Mouse (Mus musculus) liver, embryonic 12.5 days (tissue): ENCODE data around the gene Sipa1l3. TPM values are rescaled to one million over a fixed set of nuclear protein-coding genes. Genes with fewer than 3 reads are reported as not detected.

Source experiments
- ATAC-seq: fragments of 200-750 bp; cut with Nextera tagmentation; 2 replicates; pipeline ENCODE4 v1.8.0; 2017; ENCODE audit warnings: moderate number of reproducible peaks, mild to moderate bottlenecking, moderate library complexity
- H3K27ac ChIP-seq: fragments of 300-500 bp; sonication (generic); 2 replicates; pipeline ENCODE4 v1.5.1; 2016; ENCODE audit warnings: mild to moderate bottlenecking
- H3K27me3 ChIP-seq: fragments of 300-500 bp; sonication (generic); replicated peaks from 2 replicates; pipeline ENCODE4 v1.6.1; 2016; ENCODE audit warnings: mild to moderate bottlenecking, moderate library complexity
- H3K36me3 ChIP-seq: fragments of 300-500 bp; sonication (generic); 2 replicates; pipeline ENCODE4 v1.6.1; 2016; ENCODE audit warnings: mild to moderate bottlenecking, moderate library complexity
- H3K4me1 ChIP-seq: fragments of 300-500 bp; sonication (generic); 2 replicates; pipeline ENCODE4 v1.6.1; 2016
- H3K4me2 ChIP-seq: fragments of 300-500 bp; sonication (generic); 2 replicates; pipeline ENCODE4 v1.6.1; 2016; ENCODE audit warnings: mild to moderate bottlenecking, moderate library complexity
- H3K4me3 ChIP-seq: fragments of 300-500 bp; sonication (generic); 2 replicates; pipeline ENCODE4 v1.5.1; 2016; ENCODE audit warnings: mild to moderate bottlenecking, moderate library complexity
- H3K9ac ChIP-seq: fragments of 300-500 bp; sonication (generic); 2 replicates; pipeline ENCODE4 v1.6.1; 2016; ENCODE audit warnings: mild to moderate bottlenecking, moderate library complexity
- H3K9me3 ChIP-seq: fragments of 300-500 bp; sonication (generic); replicated peaks from 2 replicates; pipeline ENCODE4 v1.6.1; 2016; ENCODE audit warnings: mild to moderate bottlenecking, moderate library complexity
- WGBS: fragments of 180-500 bp; shearing (Covaris S2); methylation state at CpG from one replicate; pipeline ENCODE4 v1.1.7; 2016; ENCODE audit not compliant: insufficient replicate concordance; 5-methylcytosine and 5-hydroxymethylcytosine counted together
- polyA plus RNA-seq: library from polyadenylated mRNA; unstranded; fragments of >200 nt; fragmentation: Nextera tagmentation; extraction: Ambion mirVana; gene quantifications from 2 replicates; pipeline ENCODE4 v1.2.1, GENCODE M21; 2016

Sipa1l3 gene
- polyA plus RNA-seq, 1 experiment from 2014 or later: 4.1 TPM

- no peak overlapping the region for H3K9ac ChIP-seq
- WGBS: 78% methylated on average over 7 of the region's 7 CpGs
- H3K27ac ChIP-seq: no peak overlapping the region
- no peak overlapping the region for H3K4me3 ChIP-seq
- no peak overlapping the region for H3K4me2 ChIP-seq
- H3K36me3 ChIP-seq: peaks cover 49% of the 10 kb centered on the region
- ATAC-seq: no peak
- H3K9me3 ChIP-seq: no peaks in the 10 kb centered on the region
- H3K27me3 ChIP-seq: no peaks in the 10 kb centered on the region
- no peaks in the 10 kb centered on the region for H3K4me1 ChIP-seq
These were observed 136.9 kb downstream of the Sipa1l3 start for GRCm38 (mm10) chr7:29381466-29382040.

DNA sequence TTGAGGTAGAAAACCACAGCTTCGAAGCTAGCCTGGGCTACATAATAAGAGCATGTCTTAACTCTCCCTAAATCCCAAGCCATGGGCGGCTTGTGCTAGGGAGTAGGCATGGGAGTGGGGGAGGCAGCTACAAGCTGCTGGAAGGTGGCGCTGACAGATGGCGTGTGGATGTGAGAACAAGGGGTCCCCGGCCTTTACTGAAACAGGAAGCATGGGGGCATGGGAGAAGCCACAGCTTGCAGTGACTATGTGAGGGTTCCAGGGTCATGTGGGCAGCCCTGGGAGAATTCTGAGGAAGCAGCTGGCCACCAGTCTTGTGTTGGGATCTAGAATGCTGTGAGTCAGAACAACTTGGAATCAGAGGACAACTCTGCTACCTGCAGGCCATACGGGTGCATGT lies 144.4 kb downstream of the Sipa1l3 start:
- WGBS: 75% methylated on average over 6 of the region's 6 CpGs
- ATAC-seq: no peak

GRCm38 (mm10) chr7:29372123-29372522 lies 146.3 kb downstream of the Sipa1l3 start:
- H3K4me1 ChIP-seq: peaks cover 7% of the 10 kb centered on the region; the same call in 1 of the 2 replicates
- no peak overlapping the region for H3K9ac ChIP-seq
- no peak for ATAC-seq
- H3K4me3 ChIP-seq: no peak overlapping the region
- no peak overlapping the region for H3K27ac ChIP-seq
- no peaks in the 10 kb centered on the region for H3K9me3 ChIP-seq
- no peaks in the 10 kb centered on the region for H3K27me3 ChIP-seq
- H3K36me3 ChIP-seq: peaks cover 25% of the 10 kb centered on the region
- H3K4me2 ChIP-seq: no peak overlapping the region
- 57% methylated on average over 5 of the region's 5 CpGs for WGBS

More for the DNA sequence above, 144.4 kb downstream of the Sipa1l3 start:
- Histone ChIP-seq H3K9ac (no peak overlapping the region), H3K4me1 (peaks cover 7% of the 10 kb centered on the region; the same call in 1 of the 2 replicates), H3K27ac (no peak overlapping the region), H3K4me3 (no peak overlapping the region), H3K4me2 (no peak overlapping the region), H3K9me3 (no peaks in the 10 kb centered on the region), H3K27me3 (no peaks in the 10 kb centered on the region), H3K36me3 (peaks cover 34% of the 10 kb centered on the region)

DNA sequence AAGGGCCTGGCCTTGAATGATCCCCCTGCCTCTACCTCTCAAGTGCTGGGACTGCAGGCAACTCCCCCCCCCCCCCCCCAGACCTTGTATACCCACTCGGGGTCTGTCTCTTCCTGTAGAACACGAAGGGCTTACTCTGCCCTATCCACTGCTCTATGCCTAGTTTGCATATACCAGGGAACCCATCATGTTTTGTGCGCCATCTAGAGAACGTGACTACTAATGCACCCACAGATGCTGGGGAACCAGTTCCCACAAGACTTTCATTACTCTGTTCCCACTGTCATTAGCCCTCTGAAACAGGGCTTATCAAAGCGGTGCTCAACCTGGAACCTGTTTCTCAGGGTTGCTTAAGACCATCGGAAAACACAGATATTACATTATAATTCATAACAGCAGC lies 148.4 kb downstream of the Sipa1l3 start:
- Histone ChIP-seq H3K4me1 (peaks cover 7% of the 10 kb centered on the region; the same call in 1 of the 2 replicates), H3K4me2 (no peak overlapping the region), H3K9ac (no peak overlapping the region), H3K36me3 (peaks cover 20% of the 10 kb centered on the region), H3K4me3 (no peak overlapping the region), H3K27me3 (no peaks in the 10 kb centered on the region), H3K27ac (no peak overlapping the region), H3K9me3 (no peaks in the 10 kb centered on the region)
- 60% methylated on average over 6 of the region's 6 CpGs for whole genome bisulfite sequencing
- 0 out of 2 replicates have a peak, but pooled peaks have one; percentile 13 for ATAC-seq

DNA sequence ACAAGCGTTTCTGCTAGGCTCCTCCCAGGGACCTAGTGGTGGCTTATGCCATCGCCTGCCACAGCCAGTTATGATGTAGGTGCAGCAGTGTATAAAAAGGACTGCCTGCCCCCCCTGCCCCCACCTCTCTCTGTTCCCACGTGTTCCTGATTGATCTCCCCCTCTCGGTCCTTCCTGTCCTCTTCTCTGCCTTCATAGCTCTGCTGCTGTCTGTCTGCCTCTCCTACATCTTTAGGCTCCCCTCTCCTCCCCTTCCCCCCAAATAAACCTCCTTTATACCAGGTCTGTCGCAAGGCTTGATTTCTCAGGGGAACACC lies 150.5 kb downstream of the Sipa1l3 start:
- Histone ChIP-seq H3K36me3 (peaks cover 26% of the 10 kb centered on the region), H3K4me3 (no peak overlapping the region), H3K4me2 (no peak overlapping the region), H3K9me3 (no peaks in the 10 kb centered on the region), H3K4me1 (peaks cover 7% of the 10 kb centered on the region; the same call in 1 of the 2 replicates), H3K9ac (no peak overlapping the region), H3K27ac (no peak overlapping the region), H3K27me3 (no peaks in the 10 kb centered on the region)
- 56% methylated on average over 5 of the region's 5 CpGs for WGBS
- no peak for ATAC-seq

- WGBS: 76% methylated on average over 13 of the region's 13 CpGs
- peaks cover 7% of the 10 kb centered on the region; the same call in 1 of the 2 replicates for H3K4me1 ChIP-seq
These were observed 151.1 kb downstream of the Sipa1l3 start for GRCm38 (mm10) chr7:29367166-29368003.

DNA sequence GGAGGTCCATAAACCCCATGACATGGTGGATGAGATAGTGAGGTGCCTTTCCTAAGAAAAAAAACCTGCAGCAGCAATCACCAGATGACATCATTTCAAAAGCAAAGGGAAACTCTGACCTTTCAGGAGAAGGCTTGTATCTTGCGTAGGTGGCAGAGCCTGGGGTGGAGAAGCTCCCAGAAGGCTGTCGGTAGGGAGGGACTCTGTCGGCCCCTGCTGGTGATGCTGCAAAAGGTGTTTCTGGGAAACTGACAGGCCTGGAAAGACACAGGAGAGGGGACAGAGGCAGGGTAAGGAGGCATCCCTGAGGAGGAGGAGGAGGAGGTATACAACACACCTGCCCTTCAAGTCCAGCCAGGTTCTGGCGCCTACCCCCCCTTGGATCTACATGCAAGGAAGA lies 154.4 kb downstream of the Sipa1l3 start:
- no peaks in the 10 kb centered on the region for H3K4me1 ChIP-seq
- H3K9ac ChIP-seq: no peak overlapping the region
- WGBS: 35% methylated on average over 4 of the region's 4 CpGs
- ATAC-seq: no peak
- no peak overlapping the region for H3K4me3 ChIP-seq
- H3K9me3 ChIP-seq: no peaks in the 10 kb centered on the region
- peaks cover 28% of the 10 kb centered on the region for H3K36me3 ChIP-seq
- no peak overlapping the region for H3K27ac ChIP-seq
- H3K4me2 ChIP-seq: no peak overlapping the region
- no peaks in the 10 kb centered on the region for H3K27me3 ChIP-seq

More at GRCm38 (mm10) chr7:29367166-29368003, 151.1 kb downstream of the Sipa1l3 start:
- Histone ChIP-seq H3K9me3 (no peaks in the 10 kb centered on the region), H3K27me3 (no peaks in the 10 kb centered on the region), H3K27ac (no peak overlapping the region), H3K36me3 (peaks cover 32% of the 10 kb centered on the region), H3K4me2 (no peak overlapping the region), H3K4me3 (no peak overlapping the region), H3K9ac (no peak overlapping the region)
- ATAC-seq: 0 out of 2 replicates have a peak, but pooled peaks have one; percentile 13

DNA sequence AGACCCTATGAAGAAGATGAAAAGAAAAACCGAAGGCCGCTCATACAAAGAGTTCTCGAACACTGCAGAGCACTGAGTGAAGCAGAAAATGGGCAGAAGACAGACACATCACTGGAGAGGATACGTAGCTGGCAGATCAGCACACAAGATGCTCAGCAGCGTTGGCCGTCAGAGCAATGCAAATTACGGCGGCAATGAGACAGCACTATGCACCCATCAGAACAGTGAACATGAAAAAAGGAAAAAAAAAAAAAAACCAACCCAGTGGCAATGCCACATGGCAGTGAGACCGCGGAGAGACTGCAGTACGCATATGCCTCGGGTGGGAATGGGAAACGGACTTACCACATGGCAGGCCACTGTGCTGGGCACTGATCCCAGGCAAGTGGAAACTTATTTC lies 156.9 kb downstream of the Sipa1l3 start:
- ATAC-seq: no peak
- peaks cover 41% of the 10 kb centered on the region for H3K36me3 ChIP-seq
- H3K4me3 ChIP-seq: no peak overlapping the region
- H3K9ac ChIP-seq: no peak overlapping the region
- H3K4me1 ChIP-seq: no peaks in the 10 kb centered on the region
- H3K9me3 ChIP-seq: no peaks in the 10 kb centered on the region
- H3K27me3 ChIP-seq: no peaks in the 10 kb centered on the region
- WGBS: 92% methylated on average over 13 of the region's 13 CpGs
- H3K4me2 ChIP-seq: no peak overlapping the region
- H3K27ac ChIP-seq: no peak overlapping the region

DNA sequence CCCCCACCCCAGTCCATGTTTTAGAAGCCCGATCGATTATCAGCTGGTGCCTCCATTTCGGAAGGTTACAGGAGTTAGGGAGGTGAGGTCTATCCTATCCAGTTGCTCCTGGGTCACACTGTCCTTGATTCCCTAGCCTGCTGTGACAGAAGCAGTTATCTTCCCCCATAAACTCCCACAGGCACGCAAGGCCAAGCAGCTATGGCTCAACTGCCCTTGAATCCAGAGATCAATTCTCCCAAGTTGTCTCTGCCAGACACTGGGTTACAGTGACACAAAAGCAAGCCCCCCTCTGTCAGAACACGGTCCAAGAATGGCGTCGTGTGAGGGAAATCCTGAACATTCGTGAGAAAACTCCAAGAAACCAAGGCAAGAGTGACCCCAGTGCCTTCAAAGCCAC lies 163.0 kb downstream of the Sipa1l3 start:
- ATAC-seq: no peak
- H3K36me3 ChIP-seq: peaks cover 35% of the 10 kb centered on the region
- H3K27me3 ChIP-seq: no peaks in the 10 kb centered on the region
- H3K9ac ChIP-seq: no peak overlapping the region
- H3K27ac ChIP-seq: no peak overlapping the region
- WGBS: 79% methylated on average over 8 of the region's 8 CpGs
- no peak overlapping the region for H3K4me3 ChIP-seq
- H3K4me1 ChIP-seq: peaks cover 5% of the 10 kb centered on the region
- no peak overlapping the region for H3K4me2 ChIP-seq
- no peaks in the 10 kb centered on the region for H3K9me3 ChIP-seq

DNA sequence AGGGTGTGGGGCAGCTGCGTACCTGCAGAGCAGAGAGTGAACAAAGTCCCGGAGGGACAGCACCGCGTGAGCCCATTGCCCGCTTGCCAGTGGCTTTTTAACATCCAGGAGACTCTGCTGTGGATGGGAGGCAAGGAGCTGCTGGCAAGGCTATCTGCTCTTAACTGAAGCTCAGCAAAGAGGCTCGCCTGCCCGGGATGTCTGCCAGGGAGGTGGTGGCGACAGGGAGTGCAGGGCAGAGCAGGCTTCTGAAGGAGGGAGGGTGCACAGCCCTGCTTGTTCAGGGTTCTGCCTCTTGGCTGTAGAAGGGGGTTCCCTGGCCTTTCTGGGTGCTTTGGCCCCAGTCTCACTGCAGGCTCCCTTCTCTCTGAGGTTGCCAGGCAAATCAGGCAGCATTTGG lies 164.3 kb downstream of the Sipa1l3 start:
- Histone ChIP-seq H3K27ac (no peak overlapping the region), H3K4me2 (no peak overlapping the region), H3K9me3 (no peaks in the 10 kb centered on the region), H3K4me1 (peaks cover 10% of the 10 kb centered on the region), H3K27me3 (no peaks in the 10 kb centered on the region), H3K4me3 (no peak overlapping the region), H3K9ac (no peak overlapping the region), H3K36me3 (peaks cover 45% of the 10 kb centered on the region)
- ATAC-seq: no peak
- WGBS: 87% methylated on average over 8 of the region's 8 CpGs

- Histone ChIP-seq H3K4me1 (peaks cover 10% of the 10 kb centered on the region), H3K27me3 (no peaks in the 10 kb centered on the region), H3K27ac (no peak overlapping the region), H3K4me3 (no peak overlapping the region), H3K9ac (no peak overlapping the region), H3K36me3 (peaks cover 51% of the 10 kb centered on the region), H3K9me3 (no peaks in the 10 kb centered on the region), H3K4me2 (no peak overlapping the region)
- WGBS: 80% methylated on average over 8 of the region's 8 CpGs
- no peak for ATAC-seq
These were observed 166.2 kb downstream of the Sipa1l3 start for GRCm38 (mm10) chr7:29352246-29352645.

DNA sequence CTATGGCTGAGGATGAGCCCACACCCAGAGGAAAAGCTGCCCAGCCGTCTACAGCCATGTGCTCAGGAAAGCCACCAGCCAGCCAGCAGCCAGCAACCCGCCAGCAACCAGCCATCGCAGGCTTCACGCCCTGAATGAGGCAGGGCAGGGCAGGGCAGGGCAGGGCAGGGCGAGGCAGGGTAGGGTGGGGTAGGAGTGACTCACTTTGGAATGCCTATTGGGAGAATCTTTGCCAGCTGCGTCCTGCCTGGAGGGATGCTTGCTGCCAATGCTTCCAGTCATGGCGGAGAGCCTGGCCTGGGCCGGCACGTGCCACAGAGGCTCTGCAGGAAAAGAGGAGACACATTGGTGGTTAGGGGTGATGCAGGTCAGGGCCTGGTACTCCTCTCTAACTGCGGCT lies 168.0 kb downstream of the Sipa1l3 start:
- H3K4me2 ChIP-seq: no peak overlapping the region
- no peak overlapping the region for H3K9ac ChIP-seq
- H3K4me3 ChIP-seq: no peak overlapping the region
- H3K4me1 ChIP-seq: peaks cover 10% of the 10 kb centered on the region
- H3K27me3 ChIP-seq: no peaks in the 10 kb centered on the region
- H3K9me3 ChIP-seq: no peaks in the 10 kb centered on the region
- peaks cover 52% of the 10 kb centered on the region for H3K36me3 ChIP-seq
- ATAC-seq: peak; percentile 69
- no peak overlapping the region for H3K27ac ChIP-seq
- WGBS: 76% methylated on average over 9 of the region's 10 CpGs
